Mouse (Mus musculus): ENCODE results near the gene C1qa. TPM values are rescaled to one million over a fixed set of nuclear protein-coding genes. Genes with fewer than 3 reads are reported as not detected.

Gene C1qa
- polyA plus RNA-seq, 1 experiment from 2014 or later, result 44.8 TPM

GRCm38 (mm10) chr4:136862411-136862810 lies 36.2 kb downstream of the C1qa start:
- Histone ChIP-seq H3K36me3 (ENCODE audit: control insufficient read depth, insufficient read depth) (no peaks in the 10 kb centered on the region), H3K27ac (ENCODE audit: low read depth, low read length) (no peak overlapping the region), H3K4me2 (replicated peaks; ENCODE audit: low read depth) (no peak overlapping the region), H3K4me1 (replicated peaks; ENCODE audit: control insufficient read depth, insufficient read depth, low read length) (peaks cover 4% of the 10 kb centered on the region; the same call in 1 of the 2 replicates), H3K9ac (ENCODE audit: low read depth, low read length) (no peak overlapping the region), H3K27me3 (replicated peaks; ENCODE audit: control insufficient read depth, insufficient read depth, low read length) (no peaks in the 10 kb centered on the region), H3K9me3 (ENCODE audit: control insufficient read depth) (no peaks in the 10 kb centered on the region), H3K4me3 (ENCODE audit: low read depth, low read length) (no peak overlapping the region)
- TF ChIP-seq CTCF (IDR thresholded peaks at IDR 0.05; ENCODE audit: low read depth), result no peak; the same call in 1 of the 2 replicates
- ATAC-seq, result no peak
- WGBS, result 67% methylated on average over 2 of the region's 2 CpGs

DNA sequence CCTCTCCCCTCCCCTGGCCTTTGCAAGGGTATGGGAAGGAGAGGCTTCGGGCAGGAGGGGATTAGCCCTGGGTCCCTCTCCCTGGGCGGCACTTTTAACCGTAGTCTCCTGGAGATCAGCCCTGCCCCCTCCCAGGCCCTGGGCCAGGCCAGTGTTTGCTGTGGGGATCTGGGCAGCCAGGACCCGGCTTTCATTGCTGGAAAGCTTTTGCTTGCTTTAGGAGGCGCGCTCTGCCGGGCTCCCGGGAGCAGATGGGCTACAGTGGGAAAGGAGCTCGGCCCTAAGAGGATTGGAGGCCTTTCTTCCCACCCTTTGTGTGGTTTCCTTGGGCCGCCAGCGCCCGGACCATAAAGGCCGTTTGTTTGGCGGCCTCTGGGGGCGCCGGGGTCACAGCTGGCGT lies 36.8 kb downstream of the C1qa start:
- no peaks in the 10 kb centered on the region for H3K36me3 ChIP-seq (ENCODE audit: control insufficient read depth, insufficient read depth)
- H3K27ac ChIP-seq (ENCODE audit: low read depth, low read length), result no peak overlapping the region
- no peaks in the 10 kb centered on the region for H3K27me3 ChIP-seq (replicated peaks; ENCODE audit: control insufficient read depth, insufficient read depth, low read length)
- no peak for TF ChIP-seq CTCF (IDR thresholded peaks at IDR 0.05; ENCODE audit: low read depth)
- H3K4me3 ChIP-seq (ENCODE audit: low read depth, low read length), result no peak overlapping the region
- no peaks in the 10 kb centered on the region for H3K9me3 ChIP-seq (ENCODE audit: control insufficient read depth)
- peaks cover 4% of the 10 kb centered on the region; the same call in 1 of the 2 replicates for H3K4me1 ChIP-seq (replicated peaks; ENCODE audit: control insufficient read depth, insufficient read depth, low read length)
- 17% methylated on average over 17 of the region's 17 CpGs for WGBS
- ATAC-seq, result no peak
- no peak overlapping the region for H3K9ac ChIP-seq (ENCODE audit: low read depth, low read length)
- H3K4me2 ChIP-seq (replicated peaks; ENCODE audit: low read depth), result no peak overlapping the region; the same call in 1 of the 2 replicates

DNA sequence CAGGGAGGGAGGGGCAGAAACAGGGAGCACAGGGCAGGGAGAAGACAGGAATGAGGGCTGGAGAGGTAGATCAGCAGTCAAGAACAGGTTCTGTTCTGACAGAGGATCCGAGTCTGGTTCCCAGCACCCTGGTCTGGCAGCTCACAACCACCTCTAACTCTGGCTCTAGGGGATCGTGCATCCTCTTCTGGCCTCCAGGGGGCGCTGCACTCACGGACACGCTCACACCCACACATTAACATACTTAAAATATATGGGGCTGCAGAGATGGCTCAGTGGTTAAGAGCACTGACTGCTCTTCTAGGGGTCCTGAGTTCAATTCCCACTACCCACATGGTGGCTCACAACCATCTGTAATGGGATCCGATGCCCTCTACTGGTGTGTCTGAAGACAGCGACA lies 38.6 kb downstream of the C1qa start:
- no peak overlapping the region for H3K4me2 ChIP-seq (replicated peaks; ENCODE audit: low read depth)
- H3K27me3 ChIP-seq (replicated peaks; ENCODE audit: control insufficient read depth, insufficient read depth, low read length), result no peaks in the 10 kb centered on the region
- H3K4me1 ChIP-seq (replicated peaks; ENCODE audit: control insufficient read depth, insufficient read depth, low read length), result peaks cover 4% of the 10 kb centered on the region; the same call in 1 of the 2 replicates
- peak; percentile 40 for TF ChIP-seq CTCF (IDR thresholded peaks at IDR 0.05; ENCODE audit: low read depth)
- H3K27ac ChIP-seq (ENCODE audit: low read depth, low read length), result no peak overlapping the region
- no peak overlapping the region for H3K9ac ChIP-seq (ENCODE audit: low read depth, low read length)
- no peaks in the 10 kb centered on the region for H3K9me3 ChIP-seq (ENCODE audit: control insufficient read depth)
- no peak for ATAC-seq
- no peak overlapping the region for H3K4me3 ChIP-seq (ENCODE audit: low read depth, low read length)
- WGBS, result 85% methylated on average over 7 of the region's 7 CpGs
- H3K36me3 ChIP-seq (ENCODE audit: control insufficient read depth, insufficient read depth), result no peaks in the 10 kb centered on the region

- Histone ChIP-seq H3K27ac (ENCODE audit: low read depth, low read length) (no peak overlapping the region), H3K4me2 (replicated peaks; ENCODE audit: low read depth) (no peak overlapping the region)
- 41% methylated on average over 6 of the region's 6 CpGs for WGBS
Measured at GRCm38 (mm10) chr4:136855081-136855480, 43.5 kb downstream of the C1qa start.

GRCm38 (mm10) chr4:136852989-136853388 lies 45.6 kb downstream of the C1qa start:
- 37% methylated on average over 12 of the region's 12 CpGs for WGBS

More at GRCm38 (mm10) chr4:136855081-136855480, 43.5 kb downstream of the C1qa start:
- ATAC-seq, result no peak
- TF ChIP-seq CTCF (IDR thresholded peaks at IDR 0.05; ENCODE audit: low read depth), result peak; percentile 61
- no peak overlapping the region for H3K4me3 ChIP-seq (ENCODE audit: low read depth, low read length)
- no peaks in the 10 kb centered on the region for H3K36me3 ChIP-seq (ENCODE audit: control insufficient read depth, insufficient read depth)
- no peak overlapping the region for H3K9ac ChIP-seq (ENCODE audit: low read depth, low read length)
- H3K9me3 ChIP-seq (ENCODE audit: control insufficient read depth), result no peaks in the 10 kb centered on the region
- no peaks in the 10 kb centered on the region for H3K27me3 ChIP-seq (replicated peaks; ENCODE audit: control insufficient read depth, insufficient read depth, low read length)
- H3K4me1 ChIP-seq (replicated peaks; ENCODE audit: control insufficient read depth, insufficient read depth, low read length), result 0 out of 2 replicates have a peak, but pooled peaks cover 4% of the 10 kb centered on the region

DNA sequence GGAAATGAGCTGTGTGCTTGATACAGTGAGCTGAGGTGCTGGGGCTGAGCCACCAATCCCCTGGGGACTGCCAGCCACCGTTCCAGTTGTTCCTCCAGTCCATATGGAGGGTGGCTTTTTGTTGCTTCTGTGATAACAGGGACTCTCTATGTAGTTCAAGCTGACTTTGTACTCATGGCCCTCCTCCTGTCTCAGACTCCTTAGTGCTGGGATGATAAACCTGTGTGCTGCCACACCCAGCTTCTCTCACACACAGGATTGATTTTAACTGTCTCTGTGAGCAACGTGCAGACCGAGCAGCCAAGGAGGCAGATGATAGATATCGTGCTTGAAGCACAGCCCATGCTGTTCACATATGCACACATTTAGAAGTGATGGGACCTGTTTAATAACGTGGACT lies 46.5 kb downstream of the C1qa start:
- Histone ChIP-seq H3K9ac (ENCODE audit: low read depth, low read length) (no peak overlapping the region), H3K27ac (ENCODE audit: low read depth, low read length) (peak overlapping the region; percentile 70), H3K36me3 (ENCODE audit: control insufficient read depth, insufficient read depth) (no peaks in the 10 kb centered on the region), H3K9me3 (ENCODE audit: control insufficient read depth) (no peaks in the 10 kb centered on the region), H3K27me3 (replicated peaks; ENCODE audit: control insufficient read depth, insufficient read depth, low read length) (no peaks in the 10 kb centered on the region), H3K4me1 (replicated peaks; ENCODE audit: control insufficient read depth, insufficient read depth, low read length) (0 out of 2 replicates have a peak, but pooled peaks cover 4% of the 10 kb centered on the region), H3K4me3 (ENCODE audit: low read depth, low read length) (no peak overlapping the region), H3K4me2 (replicated peaks; ENCODE audit: low read depth) (peak overlapping the region; percentile 52)
- ATAC-seq, result peak; percentile 76
- 20% methylated on average over 5 of the region's 5 CpGs for WGBS
- no peak for TF ChIP-seq CTCF (IDR thresholded peaks at IDR 0.05; ENCODE audit: low read depth)

More at GRCm38 (mm10) chr4:136852989-136853388, 45.6 kb downstream of the C1qa start:
- no peak for TF ChIP-seq CTCF (IDR thresholded peaks at IDR 0.05; ENCODE audit: low read depth)
- Histone ChIP-seq H3K36me3 (ENCODE audit: control insufficient read depth, insufficient read depth) (no peaks in the 10 kb centered on the region), H3K4me3 (ENCODE audit: low read depth, low read length) (no peak overlapping the region), H3K9me3 (ENCODE audit: control insufficient read depth) (no peaks in the 10 kb centered on the region), H3K27ac (ENCODE audit: low read depth, low read length) (peak overlapping the region; percentile 70), H3K4me1 (replicated peaks; ENCODE audit: control insufficient read depth, insufficient read depth, low read length) (0 out of 2 replicates have a peak, but pooled peaks cover 4% of the 10 kb centered on the region), H3K4me2 (replicated peaks; ENCODE audit: low read depth) (peak overlapping the region; percentile 52), H3K27me3 (replicated peaks; ENCODE audit: control insufficient read depth, insufficient read depth, low read length) (no peaks in the 10 kb centered on the region), H3K9ac (ENCODE audit: low read depth, low read length) (no peak overlapping the region)
- ATAC-seq, result peak; percentile 80
